Mouse (Mus musculus): ENCODE results near the gene Epor. TPM values are rescaled to one million over a fixed set of nuclear protein-coding genes. Genes with fewer than 3 reads are reported as not detected.

Epor gene
- total RNA-seq, 2 experiments from 2014 or later = 1.6 to 2.9 TPM

DNA sequence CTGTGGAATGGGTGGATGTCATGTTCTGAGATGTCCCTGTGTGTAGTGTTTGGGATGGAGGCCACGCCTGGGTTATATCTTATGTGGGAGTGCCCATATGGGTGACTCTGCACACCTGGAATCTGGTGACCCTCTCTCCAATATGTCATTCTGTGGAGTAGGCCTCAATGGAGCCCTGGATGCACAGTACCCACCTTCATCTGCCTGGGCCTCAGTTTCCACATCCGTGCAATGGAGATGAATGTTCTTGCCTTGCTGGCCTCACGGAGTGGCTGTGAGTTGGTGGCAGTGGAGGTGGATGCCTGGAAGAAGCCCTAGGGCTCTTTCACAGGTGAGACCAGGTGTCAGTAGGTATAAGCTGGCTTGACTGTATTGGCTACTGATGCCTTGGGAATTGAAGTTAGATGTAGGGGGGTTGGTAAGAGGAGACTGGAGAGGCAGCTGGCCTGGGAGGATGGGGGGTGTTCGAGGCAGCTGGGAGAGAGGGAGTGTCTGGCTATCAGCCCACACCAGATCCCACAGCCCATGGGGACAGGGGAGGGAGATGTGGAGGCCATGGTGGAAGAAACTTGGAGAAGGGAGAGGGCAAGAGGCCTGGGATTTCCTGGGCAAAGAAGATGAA is 25.0 kb downstream of the Epor start:
- no peak for DNase-seq (ENCODE audit: low spot score in 2 of 2)

DNA sequence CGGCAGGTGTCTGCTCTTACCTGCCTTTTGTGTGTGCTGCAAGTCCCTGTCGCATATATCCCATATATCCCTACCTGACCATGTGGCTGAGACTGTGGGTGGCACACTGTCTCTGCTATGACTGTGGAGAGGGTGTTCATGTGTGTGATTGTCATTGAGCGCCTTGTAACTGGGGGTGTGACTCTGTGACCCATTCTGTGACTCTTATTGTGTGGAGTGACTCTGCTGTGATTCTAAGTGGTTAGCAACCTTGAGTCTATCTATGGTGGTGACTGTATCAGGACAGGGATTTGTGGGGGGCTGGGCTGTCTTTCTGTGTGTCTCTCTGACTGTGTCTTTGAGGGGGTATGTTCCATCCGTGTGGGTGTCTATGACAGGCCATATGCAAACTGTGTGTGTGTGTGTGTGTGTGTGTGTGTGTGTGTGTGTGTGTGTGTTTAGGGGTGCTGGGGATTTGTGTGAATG is 25.6 kb downstream of the Epor start:
- no peak for DNase-seq (ENCODE audit: low spot score in 2 of 2)

DNA sequence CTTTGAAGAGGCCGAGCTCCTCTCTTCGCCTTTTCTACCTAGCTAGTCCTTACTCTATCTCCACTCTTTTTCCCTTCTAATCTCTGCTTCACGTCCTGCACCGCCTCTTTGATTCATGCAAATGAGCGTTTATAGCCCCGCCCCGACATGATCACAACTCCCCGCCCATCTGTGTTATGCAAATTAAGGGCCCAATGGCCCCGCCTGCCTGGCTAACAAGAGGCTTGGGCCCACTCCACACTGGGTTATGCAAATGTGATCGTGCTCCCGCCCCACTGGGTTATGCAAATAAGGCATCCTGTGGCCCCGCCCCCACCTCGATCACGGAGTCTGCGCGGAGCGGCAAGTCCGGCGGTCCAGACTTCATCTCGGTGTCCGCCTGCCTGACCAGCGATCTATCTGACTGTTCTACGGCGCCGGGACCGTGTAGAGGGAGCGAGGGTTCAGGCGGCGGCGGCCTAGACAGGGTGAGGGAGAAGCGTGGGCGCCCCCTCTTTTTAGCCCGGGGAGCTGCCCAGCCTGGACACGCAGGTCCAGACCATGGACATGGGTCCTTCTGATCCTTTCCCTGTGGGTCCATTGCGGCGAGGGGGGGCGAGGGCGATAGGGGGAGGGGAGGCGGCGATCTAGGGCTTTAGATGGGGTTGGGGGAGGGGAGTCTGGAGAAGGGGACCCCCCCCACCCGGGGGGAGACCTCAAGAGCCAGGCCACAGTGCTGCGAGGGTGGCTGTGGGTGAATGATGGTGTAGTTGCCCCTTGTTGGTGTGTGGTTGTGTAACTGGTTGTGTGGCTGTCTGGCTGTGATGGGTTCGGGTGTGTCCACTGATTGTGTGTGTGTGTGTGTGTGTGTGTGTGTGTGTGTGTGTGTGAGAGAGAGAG is 26.4 kb downstream of the Epor start, which contains the start of gene Plppr2:
Plppr2 (plus strand) TSS at position 342 of the 879 bp plus-strand sequence.
- peak; percentile 91 for DNase-seq (ENCODE audit: low spot score in 2 of 2)

- no peak for DNase-seq (ENCODE audit: low spot score in 2 of 2)
Observed at GRCm38 (mm10) chr9:21935466-21936131, 27.7 kb downstream of the Epor start.

DNA sequence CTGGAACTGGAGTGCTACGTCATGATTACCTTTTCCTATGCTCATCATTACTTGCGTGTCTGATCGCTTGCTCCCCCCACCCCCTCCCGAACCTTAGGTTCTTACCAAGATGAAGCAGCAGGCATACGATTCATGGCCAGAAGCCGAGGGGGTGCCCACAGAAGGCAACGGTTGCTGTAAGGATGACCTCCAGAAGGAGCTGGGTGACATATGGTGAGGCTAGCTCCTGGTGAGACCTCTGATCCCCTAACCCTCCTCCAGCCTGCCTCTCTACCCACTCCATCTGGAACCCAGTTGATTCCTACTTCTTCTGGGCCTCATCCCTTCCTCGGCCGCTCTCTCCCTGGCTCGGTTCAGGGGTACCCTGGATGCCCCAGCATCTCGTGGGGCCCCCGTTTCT is 29.3 kb downstream of the Epor start:
- no peak for DNase-seq (ENCODE audit: low spot score in 2 of 2)

DNA sequence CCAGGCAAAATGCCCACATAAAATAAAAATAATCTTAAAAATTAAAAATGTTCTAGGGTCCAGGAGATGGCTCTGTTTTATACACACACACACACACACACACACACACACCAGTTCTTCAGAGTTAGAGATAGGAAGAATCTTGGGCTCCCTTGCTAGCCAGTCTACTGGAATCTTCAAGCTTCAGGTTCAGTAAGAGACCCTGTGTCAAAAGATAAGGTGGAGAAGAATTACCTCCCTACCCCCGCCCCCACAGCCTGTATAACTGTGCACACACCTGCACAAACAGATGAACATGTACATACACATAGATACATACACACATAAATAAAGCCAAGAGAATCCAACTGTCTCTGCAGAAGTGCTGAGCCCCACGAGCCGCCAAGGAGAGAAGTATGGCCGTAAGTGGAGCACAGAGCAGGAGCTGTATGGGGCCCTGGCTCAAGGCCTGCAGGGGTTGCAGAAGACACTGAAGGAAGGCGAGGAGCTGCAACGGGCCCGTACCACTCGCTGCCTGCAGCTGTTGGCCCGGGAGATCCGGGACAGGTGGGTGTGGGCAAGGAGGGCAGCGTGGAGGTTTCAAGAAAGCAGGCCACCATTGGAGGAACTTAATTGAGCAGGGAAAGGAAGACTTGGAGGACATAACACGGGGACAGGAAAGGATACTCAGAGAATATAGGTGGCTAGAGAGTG is 30.7 kb downstream of the Epor start:
- no peak for DNase-seq (ENCODE audit: low spot score in 2 of 2)

- no peak for DNase-seq (ENCODE audit: low spot score in 2 of 2)
Observed at GRCm38 (mm10) chr9:21932006-21932405, 31.3 kb downstream of the Epor start.

GRCm38 (mm10) chr9:21929208-21929607 is 34.1 kb downstream of the Epor start:
- DNase-seq (ENCODE audit: low spot score in 2 of 2) = no peak

DNA sequence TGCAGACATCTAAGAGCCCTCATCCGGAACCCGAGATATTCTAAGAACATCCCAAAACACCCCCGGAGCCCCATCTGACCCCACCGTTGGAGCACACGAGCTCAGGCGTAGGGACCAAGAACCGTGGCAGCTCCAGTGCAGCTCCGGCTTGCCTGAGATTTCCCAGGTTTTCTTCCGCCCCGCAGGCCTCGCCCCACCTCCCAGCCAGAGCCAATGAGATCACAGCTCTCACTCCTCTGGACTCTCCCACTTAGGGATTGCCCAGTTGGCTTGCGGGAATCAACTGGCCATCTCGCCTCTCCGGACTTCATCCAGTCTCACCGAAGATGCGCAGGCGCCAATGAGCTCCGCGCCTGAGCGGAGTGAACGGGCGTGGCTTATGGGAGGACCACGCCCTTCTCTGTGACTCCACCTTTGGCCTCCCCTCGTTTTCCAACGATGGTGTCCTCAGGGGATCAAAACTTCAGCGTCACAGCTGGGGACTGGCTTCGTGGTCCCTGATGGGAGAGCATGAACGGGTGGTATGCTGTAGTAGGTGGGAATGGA is 36.0 kb downstream of the Epor start, which contains the start of the genes Ccdc159 and Tmem205:
Ccdc159 (plus strand) TSS at position 264 of the 546 bp plus-strand sequence.
Tmem205 (minus strand) TSS at position 349 of the 546 bp plus-strand sequence.
- peak; percentile 79 to 84 for DNase-seq (ENCODE audit: low spot score in 2 of 2)

GRCm38 (mm10) chr9:21926784-21927183 is 36.5 kb downstream of the Epor start:
- DNase-seq (ENCODE audit: low spot score in 2 of 2) = no peak

DNA sequence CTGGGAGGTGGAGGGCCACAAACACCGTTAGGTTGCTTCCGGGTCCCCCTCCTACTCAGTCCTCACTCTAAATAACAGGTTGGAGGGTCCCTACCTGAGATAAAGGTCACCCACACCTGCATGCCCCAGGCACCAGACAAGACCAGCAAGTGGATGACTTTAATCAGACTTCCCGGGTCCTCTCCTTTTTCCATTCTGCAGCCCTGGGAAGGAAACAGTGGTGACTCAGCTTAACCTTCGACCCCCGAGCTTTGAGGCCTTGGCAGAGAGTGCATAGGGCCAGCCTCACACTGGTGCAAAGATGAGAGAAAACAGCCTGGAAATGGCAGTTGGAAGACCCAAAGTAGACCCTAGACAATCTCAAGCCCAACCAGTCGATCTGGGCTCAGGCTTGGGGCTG is 37.2 kb downstream of the Epor start:
- peak in 1 of 2 experiments; percentile 60 for DNase-seq (ENCODE audit: low spot score in 2 of 2)

DNA sequence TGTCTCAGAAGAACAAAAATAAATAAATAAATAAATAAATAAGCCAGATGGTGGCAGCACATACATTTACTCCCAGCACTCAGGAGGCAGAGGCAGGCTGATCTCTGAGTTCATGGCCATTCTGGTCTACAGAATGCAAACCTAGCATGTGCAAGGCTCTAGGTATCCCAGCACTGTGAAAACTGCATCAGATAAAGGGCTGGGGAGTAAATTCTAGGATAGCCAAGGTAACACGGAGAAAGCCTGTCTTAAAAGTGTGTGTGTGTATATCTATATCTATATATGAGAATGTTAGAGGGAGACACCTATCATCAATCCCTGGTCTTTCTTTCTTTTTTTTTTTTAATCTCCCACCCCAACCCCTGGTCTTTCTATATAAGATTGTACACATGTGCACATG is 37.8 kb downstream of the Epor start:
- DNase-seq (ENCODE audit: low spot score in 2 of 2) = no peak

- DNase-seq (ENCODE audit: low spot score in 2 of 2) = no peak
Observed at GRCm38 (mm10) chr9:21925034-21925433, 38.3 kb downstream of the Epor start.

DNA sequence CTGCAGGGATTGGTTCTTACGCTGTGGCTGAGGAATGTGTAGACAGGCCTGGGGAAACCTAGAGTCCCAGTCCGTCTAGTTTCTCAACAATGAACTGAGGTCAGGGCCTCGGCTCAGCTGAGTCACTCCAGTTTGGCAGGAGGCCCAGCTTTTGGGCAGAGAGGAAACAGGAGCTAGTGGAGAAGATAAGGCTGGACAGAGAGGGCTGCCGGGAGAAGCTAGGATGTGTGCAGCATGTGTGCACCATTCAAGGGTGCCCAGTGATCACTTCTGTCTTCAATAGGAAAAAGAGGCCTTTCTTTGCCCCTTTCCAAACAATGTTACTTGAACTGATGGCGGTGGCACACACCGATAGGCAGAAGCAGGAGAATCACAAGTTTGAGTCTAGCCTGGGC is 39.2 kb downstream of the Epor start:
- DNase-seq (ENCODE audit: low spot score in 2 of 2) = peak; percentile 86 to 93

GRCm38 (mm10) chr9:21923490-21924098 is 39.7 kb downstream of the Epor start:
- no peak for DNase-seq (ENCODE audit: low spot score in 2 of 2)

GRCm38 (mm10) chr9:21923036-21923435 is 40.3 kb downstream of the Epor start:
- DNase-seq (ENCODE audit: low spot score in 2 of 2) = no peak

- DNase-seq (ENCODE audit: low spot score in 2 of 2) = no peak
Observed at GRCm38 (mm10) chr9:21918692-21919384, 44.5 kb downstream of the Epor start.

GRCm38 (mm10) chr9:21918035-21918592 is 45.2 kb downstream of the Epor start, which contains the start of gene Rab3d:
Gene Rab3d, minus strand, starts transcription at chr9:21918192.
- DNase-seq (ENCODE audit: low spot score in 2 of 2) = peak; percentile 95 to 96

- peak; percentile 51 for DNase-seq (ENCODE audit: low spot score in 2 of 2)
Observed at GRCm38 (mm10) chr9:21917493-21918034, 45.7 kb downstream of the Epor start.

Data from adrenal gland, adult 18-20 months (tissue).